Mouse (Mus musculus): ENCODE measurements around the gene Olfr1253.

Olfr1253 gene

GRCm38 (mm10) chr2:89756990-89757389 lies at the start of gene Olfr1253:
Gene Olfr1253, minus strand, starts transcription at chr2:89757090.
- DNase-seq (ENCODE audit: low spot score) = no peak

GRCm38 (mm10) chr2:89799583-89799982 lies 42.7 kb upstream of the Olfr1253 start:
- DNase-seq (ENCODE audit: low spot score) = no peak

- no peak for DNase-seq (ENCODE audit: low spot score)
These were observed 36.6 kb upstream of the Olfr1253 start, which contains the start of gene Olfr1254 for GRCm38 (mm10) chr2:89793519-89793918. Gene Olfr1254, minus strand, starts transcription at chr2:89793619.

GRCm38 (mm10) chr2:89724912-89725311 lies 32.0 kb downstream of the Olfr1253 start, which contains the start of gene Olfr1252:
Gene Olfr1252, minus strand, starts transcription at chr2:89725012.
- no peak for DNase-seq (ENCODE audit: low spot score)
